Mouse (Mus musculus) right cerebral cortex, postnatal 10 days (tissue): ENCODE results near the gene Atp13a2.

Source experiments
- DNase-seq, 2 experiments: peaks; one replicate each; pipeline ENCODE4 v3.0.0; 2021; ENCODE audit warnings: low spot score in 2 of 2

Atp13a2 gene

DNA sequence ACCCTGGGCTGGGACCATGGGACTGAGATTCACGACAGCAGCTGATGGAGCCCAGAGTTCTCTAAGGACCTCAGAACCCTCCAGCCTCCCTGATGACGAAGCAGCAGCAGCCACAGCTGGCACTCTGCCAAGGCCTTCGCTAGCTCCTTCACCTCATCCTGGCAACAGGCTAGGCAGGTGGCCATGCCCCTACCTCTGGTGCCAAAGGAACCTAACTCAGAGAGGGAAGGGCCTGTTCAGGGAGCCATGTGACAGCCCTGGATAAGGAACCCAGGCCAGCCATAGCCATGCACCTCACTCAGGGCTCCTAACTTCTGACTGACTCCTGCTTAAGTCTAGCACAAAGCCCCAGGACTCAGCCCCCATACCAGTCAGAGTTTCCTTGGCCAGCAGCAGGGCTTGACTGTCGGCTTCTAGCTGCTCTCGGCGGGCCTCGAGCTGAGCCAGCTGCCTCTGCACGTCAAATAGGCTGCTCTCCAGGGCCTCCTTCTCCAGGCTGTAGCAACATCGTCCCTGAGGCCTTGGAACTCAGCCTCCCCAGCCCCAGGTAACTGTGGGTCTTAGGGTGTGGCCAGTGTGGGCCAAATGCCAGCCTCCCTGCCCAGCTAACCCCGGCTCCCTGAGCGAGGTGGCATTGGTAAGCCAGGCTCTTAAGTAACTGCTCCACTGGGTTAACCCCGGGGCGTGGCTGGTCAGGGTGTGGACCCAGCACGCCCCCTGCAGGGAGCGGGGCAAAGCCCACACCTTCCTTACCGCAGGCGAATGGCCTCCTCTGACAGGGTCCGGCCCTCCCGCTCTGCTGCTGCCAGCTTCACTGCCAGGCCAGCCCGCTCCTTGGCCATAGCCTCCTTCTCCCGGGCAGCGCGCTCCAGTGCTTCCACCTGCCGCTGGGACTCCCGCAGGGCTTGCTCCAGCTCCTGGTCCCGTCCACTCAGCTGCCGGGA is 47.2 kb downstream of the Atp13a2 start:
- DNase-seq: no peak

DNA sequence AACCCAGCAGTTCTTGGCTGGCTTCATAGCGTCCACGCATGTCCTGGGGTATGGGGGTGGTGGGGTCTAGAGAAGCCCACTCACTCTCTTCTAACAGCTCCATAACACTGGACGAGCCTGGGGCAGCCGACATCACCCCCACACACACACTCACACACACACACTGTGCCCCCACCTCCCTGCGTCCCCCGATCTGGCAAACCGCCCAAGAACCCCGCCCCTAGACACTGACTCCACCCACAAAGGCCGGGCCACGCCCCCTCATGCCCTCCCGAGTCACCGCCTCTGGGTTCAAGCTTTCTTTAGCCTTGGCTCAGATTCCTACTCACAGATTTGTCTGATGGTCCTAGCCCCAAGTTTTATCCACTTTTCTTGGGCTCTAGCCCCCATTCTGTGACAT is 54.4 kb downstream of the Atp13a2 start:
- DNase-seq: no peak

DNA sequence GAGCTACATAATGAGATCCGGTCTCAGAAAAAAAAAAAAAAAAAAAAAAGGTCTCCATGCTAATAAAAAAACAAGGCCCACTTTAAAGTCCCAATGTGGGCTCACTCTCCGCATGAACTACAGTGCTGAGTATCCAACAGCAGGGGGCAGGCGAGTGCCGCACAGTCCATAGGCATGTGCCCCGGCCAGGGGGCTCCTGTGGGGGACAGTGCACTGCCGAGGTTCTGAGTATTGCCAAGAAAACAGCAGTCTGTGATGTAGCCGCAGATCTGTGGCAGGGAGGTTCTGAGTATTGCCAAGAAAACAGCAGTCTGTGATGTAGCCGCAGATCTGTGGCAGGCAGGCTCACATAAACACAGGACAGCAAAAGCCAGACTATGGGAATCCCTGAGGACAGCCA is 58.1 kb downstream of the Atp13a2 start:
- peak in 1 of 2 experiments; percentile 80 for DNase-seq

DNA sequence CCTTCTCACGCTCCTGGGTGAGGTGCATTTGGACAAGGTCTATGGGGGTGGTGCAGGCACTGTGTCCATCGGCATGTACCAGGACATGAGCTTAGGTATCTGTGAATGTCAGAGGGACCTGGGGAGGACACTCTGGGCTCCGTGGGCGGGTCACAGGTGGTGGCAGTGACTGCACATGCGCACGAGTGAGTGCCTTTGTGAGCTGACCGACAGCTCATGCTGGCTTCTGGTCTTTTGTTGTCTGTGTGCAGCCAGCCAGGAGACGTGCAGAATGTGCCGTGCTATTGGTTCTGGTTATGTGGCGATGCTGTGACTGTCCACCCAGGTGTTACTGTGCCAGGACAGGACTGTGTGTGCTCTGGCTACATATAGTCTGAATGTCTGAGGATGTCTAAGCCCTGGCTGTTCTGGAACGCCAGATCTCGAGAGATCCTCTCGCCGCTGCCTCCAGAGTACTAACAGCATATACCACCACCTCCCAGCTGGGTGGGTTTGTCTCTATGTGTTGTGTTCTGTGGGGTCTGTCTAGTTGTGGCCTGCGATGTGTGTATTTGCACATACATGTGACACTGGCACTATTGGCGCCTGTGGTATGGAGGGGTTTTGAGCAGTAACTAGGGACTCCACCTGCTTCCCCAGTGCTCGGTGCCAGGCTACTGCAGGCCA is 62.3 kb downstream of the Atp13a2 start:
- no peak for DNase-seq

DNA sequence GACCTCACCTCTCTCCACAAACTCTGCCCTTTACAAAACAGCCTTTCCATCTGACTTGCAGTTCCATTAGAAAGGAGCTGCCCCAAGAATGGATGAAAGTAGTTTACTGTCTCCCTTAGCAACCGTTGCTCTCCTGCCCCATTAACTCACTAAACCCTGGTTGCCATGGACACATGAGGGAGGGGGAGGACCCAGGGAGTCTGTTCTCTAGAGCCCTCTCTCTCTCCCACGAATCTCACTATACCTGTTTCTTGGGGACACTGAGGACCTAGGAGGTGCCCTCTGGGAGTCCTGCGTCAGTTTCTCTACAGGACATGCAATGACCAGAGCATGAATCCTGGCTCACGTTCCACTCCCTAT is 62.8 kb downstream of the Atp13a2 start:
- peak; percentile 82 to 89 for DNase-seq

DNA sequence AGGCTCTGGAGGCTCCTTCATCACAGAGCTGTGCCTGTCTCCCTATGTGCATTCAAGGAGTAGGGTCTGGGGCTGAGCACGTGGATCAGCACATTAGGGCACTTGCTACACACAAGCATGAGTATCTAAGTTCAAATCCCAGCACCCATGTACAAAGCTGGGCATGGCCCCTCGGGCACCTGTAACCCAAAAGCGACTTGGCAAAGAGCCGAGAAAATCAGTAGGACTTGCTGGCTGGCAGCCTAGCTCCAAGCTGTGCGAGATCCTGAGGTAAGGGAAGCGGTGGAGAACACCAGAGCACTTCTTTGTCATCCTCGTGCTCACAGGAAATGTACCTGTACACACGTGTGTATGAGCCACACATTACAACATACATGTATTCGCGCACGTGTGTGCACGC is 65.8 kb downstream of the Atp13a2 start:
- no peak for DNase-seq

DNA sequence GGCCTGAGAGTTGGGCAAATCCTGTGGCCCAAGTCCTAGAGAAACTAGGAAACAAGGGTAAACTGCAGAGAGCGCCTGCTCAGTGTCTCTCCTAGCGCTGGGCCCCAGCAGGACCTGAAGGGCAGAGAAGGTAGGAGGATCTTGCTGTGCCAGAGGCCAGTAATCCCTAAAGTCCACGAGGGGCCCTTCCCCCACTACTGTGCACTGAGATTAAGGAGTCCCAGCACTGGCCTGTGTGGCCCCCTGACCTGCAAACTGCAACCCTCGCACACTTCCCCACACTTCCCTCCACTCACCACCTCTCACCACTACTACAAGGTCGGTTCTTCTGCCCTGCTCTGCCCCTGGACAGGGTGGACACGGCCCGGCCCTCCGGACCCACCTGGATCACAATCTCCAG is 66.5 kb downstream of the Atp13a2 start:
- no peak for DNase-seq

DNA sequence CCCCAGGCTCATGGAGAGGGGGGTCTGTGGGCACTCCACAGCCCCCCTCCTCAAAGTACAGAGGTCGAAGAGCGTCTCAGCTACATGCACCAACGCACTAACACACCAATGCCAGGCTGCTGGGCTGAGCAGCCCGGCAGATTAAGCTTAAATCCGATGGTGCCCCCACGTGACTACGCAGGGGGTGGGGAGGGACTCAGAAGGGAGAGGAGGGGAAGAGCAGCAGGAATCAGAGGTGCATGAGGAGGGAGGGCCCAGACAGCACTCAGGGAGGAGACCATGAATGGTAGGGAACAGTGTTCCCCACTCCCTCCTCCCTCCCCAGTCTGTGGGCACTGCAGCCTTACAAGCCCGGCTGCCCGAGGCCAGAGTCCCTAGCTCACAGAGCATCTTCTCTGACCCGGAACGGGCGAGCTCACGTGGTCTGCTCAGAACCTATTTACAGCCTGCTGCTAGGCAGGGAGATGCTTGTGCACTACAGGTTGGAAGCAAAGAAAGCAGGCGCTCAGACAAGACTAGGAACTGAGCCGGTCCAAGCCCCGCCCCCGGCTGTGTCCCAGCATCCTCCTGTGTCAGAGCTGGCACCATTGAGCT is 67.0 kb downstream of the Atp13a2 start:
- peak; percentile 84 to 91 for DNase-seq
